ENCODE assay signal across 12 mouse cellular contexts in the genomic region with DNA sequence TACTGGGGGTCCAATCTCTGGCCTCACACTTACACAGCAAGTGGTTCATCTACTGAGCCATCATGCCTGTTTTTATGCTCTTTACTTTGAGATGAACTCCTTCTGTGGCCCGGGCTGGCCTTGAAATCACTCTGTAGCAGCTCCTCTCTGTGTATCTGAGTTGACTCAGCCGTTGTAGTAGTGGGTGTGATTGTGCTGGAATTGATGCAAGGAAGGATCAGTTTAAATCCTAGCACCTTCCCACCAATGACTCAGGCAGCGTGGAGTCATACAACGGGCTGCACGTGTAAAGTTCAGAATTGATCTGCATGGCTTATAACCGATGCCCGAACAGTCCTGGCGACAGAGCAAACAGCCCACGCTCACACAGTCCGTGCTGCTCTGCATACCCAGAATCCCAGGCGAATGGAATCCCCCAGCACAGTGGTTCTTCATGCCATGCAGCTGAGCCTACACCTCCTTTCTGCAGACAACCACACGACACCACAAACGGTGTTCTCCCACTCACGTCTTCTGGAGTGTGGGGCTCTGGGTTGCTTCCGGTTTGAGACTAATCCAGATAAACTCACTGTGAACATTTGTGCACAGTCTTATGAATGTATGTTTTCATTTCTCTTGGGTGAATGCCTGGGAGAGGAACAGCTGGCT.
DNase-seq lines count a peak whose midpoint lies in the region; ATAC-seq and TF ChIP-seq lines count a peak whose summit lies in the region.
"Had no signal": no experiment of that assay in that cellular context is flagged by ENCODE, and none has a peak within 500 bp of the region (broad histone marks: within the 10 kb centered on the region; RNA-seq: fewer than 3 reads in every experiment).

No protein-coding gene starts in this region.

- H3K36me3 ChIP-seq in embryonic facial prominence, embryonic 14.5 days (ENCODE audit: control insufficient read depth, insufficient read depth, low read length): no peaks in the 10 kb centered on the region
- no peaks in the 10 kb centered on the region for H3K36me3 ChIP-seq in embryonic facial prominence, embryonic 10.5 days (replicated peaks)
- H3K36me3 ChIP-seq in CH12.LX (replicated peaks in 1 of 2; ENCODE audit: control insufficient read depth in 1 of 2, insufficient read depth in 1 of 2, low read length in 1 of 2) (no peaks in the 10 kb centered on the region), myocyte (ENCODE audit: control insufficient read depth, insufficient read depth) (no peaks in the 10 kb centered on the region)
- H3K36me3 ChIP-seq: G1E; midbrain, embryonic 15.5 days had no signal

- TF ChIP-seq POLR2A in CH12.LX (IDR thresholded peaks at IDR 0.05; ENCODE audit: low read depth, low read length) (no peak), myocyte (IDR thresholded peaks at IDR 0.05; ENCODE audit: insufficient read length, low read depth) (no peak)

- H3K27me3 ChIP-seq in embryonic facial prominence, embryonic 14.5 days (replicated peaks; ENCODE audit: control insufficient read depth, insufficient read depth, low read length): no peaks in the 10 kb centered on the region
- H3K27me3 ChIP-seq in embryonic facial prominence, embryonic 10.5 days (replicated peaks; ENCODE audit: low read depth, poor library complexity, severe bottlenecking): no peaks in the 10 kb centered on the region
- H3K27me3 ChIP-seq in CH12.LX (replicated peaks): no peaks in the 10 kb centered on the region
- no peaks in the 10 kb centered on the region for H3K27me3 ChIP-seq in myocyte (ENCODE audit: control insufficient read depth, insufficient read depth, insufficient read length)
- H3K27me3 ChIP-seq: midbrain, embryonic 15.5 days had no signal

- no peak for TF ChIP-seq RAD21 in CH12.LX (IDR thresholded peaks at IDR 0.05; ENCODE audit: low read depth, low read length)

- TF ChIP-seq CTCF in CH12.LX (conservative IDR thresholded peaks at IDR 0.05 in 1 of 2, IDR thresholded peaks at IDR 0.05 in 1 of 2; ENCODE audit: low read depth in 2 of 2, low read length in 2 of 2): no peak

- no peaks in the 10 kb centered on the region for H3K79me2 ChIP-seq in CH12.LX (replicated peaks; ENCODE audit: control insufficient read depth, extremely low read depth, insufficient read depth, poor library complexity, severe bottlenecking)
- H3K79me2 ChIP-seq in myocyte (ENCODE audit: control insufficient read depth, insufficient read depth): no peaks in the 10 kb centered on the region

- ATAC-seq in embryonic facial prominence, embryonic 14.5 days (ENCODE audit: low read depth): peak; percentile 27; the same call in 1 of the 2 replicates
- ATAC-seq: midbrain, embryonic 15.5 days had no signal

- H3K4me1 ChIP-seq in embryonic facial prominence, embryonic 14.5 days (ENCODE audit: control insufficient read depth, insufficient read depth, low read length): peaks cover 11% of the 10 kb centered on the region; the same call in 1 of the 2 replicates
- H3K4me1 ChIP-seq in embryonic facial prominence, embryonic 10.5 days: peaks cover 15% of the 10 kb centered on the region
- H3K4me1 ChIP-seq in CH12.LX (ENCODE audit: control insufficient read depth in 1 of 2, insufficient read depth in 2 of 2): peaks cover 5 to 26% of the 10 kb centered on the region in 2 experiments
- H3K4me1 ChIP-seq: midbrain, embryonic 15.5 days had no signal

- in situ Hi-C loops in CH12.LX (cut with MboI; ENCODE audit: low pct_ligation_motif_present, low pct_unique_long_range_greater_than_20kb, low sequenced_read_pairs): no loop called here

- no peak overlapping the region for H3K4me3 ChIP-seq in embryonic facial prominence, embryonic 14.5 days (ENCODE audit: low read depth, low read length)
- no peak overlapping the region for H3K4me3 ChIP-seq in embryonic facial prominence, embryonic 10.5 days
- H3K4me3 ChIP-seq in CH12.LX (replicated peaks in 1 of 3; ENCODE audit: low read depth in 2 of 3, low read length in 2 of 3, poor library complexity in 1 of 3) (no peak overlapping the region), myocyte (no peak overlapping the region)
- H3K4me3 ChIP-seq: midbrain, embryonic 15.5 days had no signal

- H3K4me2 ChIP-seq in embryonic facial prominence, embryonic 14.5 days (ENCODE audit: low read depth, low read length): no peak overlapping the region
- H3K4me2 ChIP-seq in CH12.LX (ENCODE audit: insufficient read depth, low read depth, poor library complexity, severe bottlenecking): peak overlapping the region; percentile 24
- H3K4me2 ChIP-seq in myocyte (ENCODE audit: low read depth): peak overlapping the region; percentile 60
- H3K4me2 ChIP-seq: midbrain, embryonic 15.5 days had no signal

- peak overlapping the region; percentile 39; the same call in 1 of the 2 replicates for H3K27ac ChIP-seq in embryonic facial prominence, embryonic 14.5 days (replicated peaks; ENCODE audit: low read depth, low read length)
- H3K27ac ChIP-seq in embryonic facial prominence, embryonic 10.5 days (replicated peaks): no peak overlapping the region
- H3K27ac ChIP-seq in CH12.LX (ENCODE audit: insufficient read depth, low read depth): no peak overlapping the region
- H3K27ac ChIP-seq: midbrain, embryonic 15.5 days had no signal

- WGBS in embryonic facial prominence, embryonic 14.5 days: 80% methylated on average over 15 of the region's 15 CpGs
- WGBS in embryonic facial prominence, embryonic 10.5 days: 90% methylated on average over 15 of the region's 15 CpGs

- no peaks in the 10 kb centered on the region for H3K9me3 ChIP-seq in embryonic facial prominence, embryonic 14.5 days (ENCODE audit: control insufficient read depth, low read length)
- H3K9me3 ChIP-seq in embryonic facial prominence, embryonic 10.5 days: no peaks in the 10 kb centered on the region
- peaks cover under 1% of the 10 kb centered on the region for H3K9me3 ChIP-seq in CH12.LX (replicated peaks; ENCODE audit: low read length)
- H3K9me3 ChIP-seq: G1E; midbrain, embryonic 15.5 days had no signal

- no peak overlapping the region for H3ac ChIP-seq in myocyte (ENCODE audit: control insufficient read depth, insufficient read length)

- no peak for TF ChIP-seq EP300 in CH12.LX (IDR thresholded peaks at IDR 0.05; ENCODE audit: low read length)

- dilution Hi-C loops in CH12.LX (cut with MboI; ENCODE audit: extremely low pct_ligation_motif_present, extremely low pct_unique_long_range_greater_than_20kb, low sequenced_read_pairs): no loop called here

- peak; percentile 55 for DNase-seq in embryonic facial prominence, embryonic 14.5 days (ENCODE audit: low spot score)
- DNase-seq in embryonic facial prominence, embryonic 10.5 days (ENCODE audit: low spot score): no peak
- no peak for DNase-seq in CH12.LX (ENCODE audit: extremely low read depth)
- peak; percentile 46 to 66 for DNase-seq in layer of hippocampus, adult 18-20 months (ENCODE audit: low spot score in 2 of 2)
- no peak for DNase-seq in cerebellum, postnatal 25 days
- no peak for DNase-seq in testis, postnatal 14 days (ENCODE audit: low spot score)
- DNase-seq in gastrocnemius, adult 8-10 months (ENCODE audit: low spot score in 2 of 2): no peak
- DNase-seq: kidney, adult 2 months; lung, postnatal 10 days had no signal

- no peak overlapping the region for H3K9ac ChIP-seq in embryonic facial prominence, embryonic 14.5 days (ENCODE audit: low read depth, low read length)
- H3K9ac ChIP-seq in CH12.LX (ENCODE audit: insufficient read depth, low read depth): no peak overlapping the region
- H3K9ac ChIP-seq: midbrain, embryonic 15.5 days had no signal

TF ChIP-seq in CH12.LX, 34 proteins besides CTCF, POLR2A, EP300 and RAD21:
- no peak for TF ChIP-seq USF1 (IDR thresholded peaks at IDR 0.05; ENCODE audit: low read depth, low read length)
- peak; percentile 6; the same call in 1 of the 2 replicates for TF ChIP-seq BHLHE40 (IDR thresholded peaks at IDR 0.05; ENCODE audit: low read depth, low read length)

TF ChIP-seq in myocyte, 11 proteins besides CTCF, POLR2A, EP300 and RAD21:
- TF ChIP-seq MYOG (IDR thresholded peaks at IDR 0.05; ENCODE audit: control insufficient read depth in 1 of 3, insufficient read depth in 1 of 3, insufficient read length in 2 of 3, low read depth in 2 of 3): peak in 1 of 3 experiments; percentile 4
- TF ChIP-seq CEBPB (IDR thresholded peaks at IDR 0.05; ENCODE audit: insufficient read depth, poor library complexity, severe bottlenecking): no peak
- no peak for TF ChIP-seq TCF3 (IDR thresholded peaks at IDR 0.05; ENCODE audit: insufficient read length, low read depth)
TF ChIP-seq in myocyte: peak in this region for 1.

Comparison
In these comparisons a context has a peak if more than half of its experiments do, and no peak if none do; other contexts are left out.
1. DNase-seq: peak in embryonic facial prominence, embryonic 14.5 days (single experiment) and layer of hippocampus, adult 18-20 months (2 of 2); none in embryonic facial prominence, embryonic 10.5 days (single experiment), CH12.LX (single experiment), cerebellum, postnatal 25 days (0 of 2), testis, postnatal 14 days (single experiment) and gastrocnemius, adult 8-10 months (0 of 2).